Mouse (Mus musculus) heart, embryonic 13.5 days (tissue): ENCODE data around the gene Pard3b. TPM values are rescaled to one million over a fixed set of nuclear protein-coding genes. Genes with fewer than 3 reads are reported as not detected.

ENCODE experiments used
- ATAC-seq: fragments of 200-750 bp; cut with Nextera tagmentation; 2 replicates; pipeline ENCODE4 v1.8.0; 2017; ENCODE audit warnings: moderate TSS enrichment; ENCODE audit not compliant: insufficient number of reproducible peaks, low FRiP score, low TSS enrichment; ENCODE audit errors: extremely low read depth
- H3K27ac ChIP-seq: fragments of 300-500 bp; sonication (generic); replicated peaks from 2 replicates; pipeline ENCODE4 v1.5.1; 2015; ENCODE audit warnings: moderate library complexity, mild to moderate bottlenecking, inconsistent platforms
- H3K27me3 ChIP-seq: fragments of 300-500 bp; sonication (generic); replicated peaks from 2 replicates; pipeline ENCODE4 v1.6.1; 2015; ENCODE audit warnings: mild to moderate bottlenecking, inconsistent platforms
- H3K36me3 ChIP-seq: fragments of 300-500 bp; sonication (generic); 2 replicates; pipeline ENCODE4 v1.6.1; 2015; ENCODE audit warnings: mild to moderate bottlenecking, inconsistent platforms
- H3K4me1 ChIP-seq: fragments of 300-500 bp; sonication (generic); 2 replicates; pipeline ENCODE4 v1.6.1; 2015; ENCODE audit warnings: inconsistent platforms
- H3K4me2 ChIP-seq: fragments of 300-500 bp; sonication (generic); 2 replicates; pipeline ENCODE4 v1.6.1; 2015; ENCODE audit warnings: inconsistent platforms, mild to moderate bottlenecking, moderate library complexity
- H3K4me3 ChIP-seq: fragments of 300-500 bp; sonication (generic); 2 replicates; pipeline ENCODE4 v1.5.1; 2015; ENCODE audit warnings: moderate library complexity, mild to moderate bottlenecking, inconsistent platforms
- H3K9ac ChIP-seq: fragments of 300-500 bp; sonication (generic); 2 replicates; pipeline ENCODE4 v1.6.1; 2015; ENCODE audit warnings: inconsistent platforms, mild to moderate bottlenecking, moderate library complexity
- H3K9me3 ChIP-seq: fragments of 300-500 bp; sonication (generic); 2 replicates; pipeline ENCODE4 v1.6.1; 2016; ENCODE audit warnings: inconsistent platforms
- WGBS: fragments of 180-500 bp; shearing (Covaris S2); methylation state at CpG from one replicate; pipeline ENCODE4 v1.1.7; 2015; ENCODE audit warnings: mixed read lengths; 5-methylcytosine and 5-hydroxymethylcytosine counted together
- polyA plus RNA-seq: library from polyadenylated mRNA; unstranded; fragments of >200 nt; fragmentation: Nextera tagmentation; extraction: Ambion mirVana; gene quantifications from 2 replicates; pipeline ENCODE4 v1.2.1, GENCODE M21; 2015

Pard3b gene
- polyA plus RNA-seq, 1 experiment from 2014 or later = 11.8 TPM

DNA sequence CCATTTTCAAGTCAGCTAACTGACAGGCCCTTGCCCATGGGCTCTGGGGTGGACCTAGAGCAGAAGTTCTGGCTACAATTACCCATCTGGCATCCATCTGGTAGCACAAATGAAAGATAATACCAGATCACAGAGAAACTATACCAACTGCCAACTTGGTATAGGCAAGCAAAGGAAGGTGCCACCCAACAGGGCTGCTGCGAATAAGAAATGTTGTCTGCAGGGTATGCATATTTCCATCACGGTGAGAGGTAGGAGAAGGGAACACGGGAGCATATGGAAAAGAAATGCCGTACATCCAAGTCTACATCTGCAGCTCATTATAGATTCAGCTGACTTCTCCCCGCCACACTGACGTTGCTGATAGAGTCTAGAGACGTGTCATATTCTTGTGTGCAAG, 924.4 kb downstream of the Pard3b start:
- H3K4me1 ChIP-seq = peaks cover 11% of the 10 kb centered on the region
- H3K36me3 ChIP-seq = no peaks in the 10 kb centered on the region
- no peak overlapping the region for H3K27ac ChIP-seq
- H3K4me2 ChIP-seq = no peak overlapping the region
- H3K9ac ChIP-seq = no peak overlapping the region
- ATAC-seq = no peak
- H3K27me3 ChIP-seq = no peaks in the 10 kb centered on the region
- H3K4me3 ChIP-seq = no peak overlapping the region
- H3K9me3 ChIP-seq = no peaks in the 10 kb centered on the region
- WGBS = 78% methylated on average over 7 of the region's 7 CpGs

DNA sequence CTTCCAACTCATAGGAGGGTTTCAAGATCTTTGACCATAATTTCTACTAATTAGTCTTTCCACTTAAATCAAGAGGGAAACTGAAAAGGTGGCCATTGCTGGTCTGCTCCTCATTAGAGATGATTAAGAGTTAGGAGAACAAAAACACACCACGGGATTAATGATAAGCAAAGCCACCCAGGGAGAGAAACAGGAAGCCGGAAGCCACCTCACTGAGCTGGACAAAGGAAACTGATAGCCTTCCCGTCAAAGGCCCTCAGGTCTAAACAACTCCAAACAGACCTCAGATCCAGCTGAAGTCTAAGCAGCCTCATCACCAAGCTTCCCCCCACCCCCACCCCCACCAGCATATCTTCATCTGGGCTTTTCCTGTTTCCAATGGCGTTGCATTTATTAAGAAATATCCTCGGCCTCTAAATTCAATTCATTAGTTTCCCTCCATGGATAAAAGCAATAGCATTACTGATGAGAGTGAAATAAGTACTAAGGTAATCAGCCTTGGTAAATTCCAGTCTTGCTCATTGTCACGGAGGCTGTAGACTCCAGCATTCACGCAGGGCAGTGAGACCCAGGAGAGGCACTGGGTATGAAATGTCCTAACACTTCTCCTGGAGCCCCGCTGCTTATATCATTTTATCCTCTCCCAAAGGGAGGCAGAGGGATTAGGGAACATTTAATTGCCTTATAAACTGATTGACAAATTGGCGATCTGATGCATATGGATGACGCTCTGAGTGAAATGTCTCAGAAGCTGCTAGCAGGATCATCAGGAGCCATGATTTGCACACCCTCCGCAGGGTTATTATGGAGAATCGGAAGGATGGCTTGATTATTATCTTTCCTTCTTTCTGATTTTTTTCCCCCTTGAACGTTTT, 925.9 kb downstream of the Pard3b start:
- no peak overlapping the region for H3K4me3 ChIP-seq
- no peak overlapping the region for H3K4me2 ChIP-seq
- no peaks in the 10 kb centered on the region for H3K9me3 ChIP-seq
- no peak for ATAC-seq
- H3K4me1 ChIP-seq = peaks cover 11% of the 10 kb centered on the region
- H3K36me3 ChIP-seq = no peaks in the 10 kb centered on the region
- H3K27ac ChIP-seq = no peak overlapping the region; the same call in 1 of the 2 replicates
- WGBS = 48% methylated on average over 13 of the region's 13 CpGs
- no peak overlapping the region for H3K9ac ChIP-seq
- H3K27me3 ChIP-seq = no peaks in the 10 kb centered on the region

DNA sequence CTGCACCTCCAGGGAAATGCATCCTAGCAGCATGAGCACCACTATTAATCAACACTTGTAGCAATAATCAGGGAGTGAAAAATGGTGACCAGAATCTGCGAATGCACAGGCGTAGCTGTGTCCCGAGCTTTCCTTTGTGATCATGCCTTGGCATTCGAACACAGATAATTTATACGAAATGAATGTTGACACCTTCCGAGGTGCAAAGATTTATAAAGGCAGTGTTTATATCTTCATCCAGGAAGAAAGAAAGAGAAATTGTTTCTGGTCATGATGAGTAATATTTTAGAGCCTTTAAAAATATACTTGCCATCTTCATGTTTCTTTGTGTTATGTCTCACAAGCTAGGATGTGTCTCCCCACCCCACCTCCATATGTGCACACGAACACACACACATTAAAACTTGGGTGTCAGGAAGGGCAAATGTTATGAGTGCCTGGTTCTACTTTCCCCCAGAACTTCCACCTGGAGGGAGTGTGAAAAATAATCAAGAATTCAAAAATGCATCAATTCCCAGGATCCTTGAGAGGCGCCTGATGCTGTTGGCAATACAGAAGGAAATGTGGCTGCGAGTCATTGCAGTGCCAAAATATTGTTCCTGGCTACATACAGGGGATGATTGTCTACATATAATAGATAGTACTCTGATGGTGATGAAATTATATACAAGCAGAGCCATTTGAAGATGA, 926.6 kb downstream of the Pard3b start:
- no peak overlapping the region for H3K4me3 ChIP-seq
- WGBS = 77% methylated on average over 9 of the region's 9 CpGs

GRCm38 (mm10) chr1:62566596-62566995, 928.0 kb downstream of the Pard3b start:
- Histone ChIP-seq H3K4me3 (no peak overlapping the region), H3K27me3 (no peaks in the 10 kb centered on the region), H3K9ac (no peak overlapping the region), H3K9me3 (no peaks in the 10 kb centered on the region), H3K4me2 (no peak overlapping the region), H3K4me1 (peaks cover 11% of the 10 kb centered on the region), H3K27ac (no peak overlapping the region), H3K36me3 (no peaks in the 10 kb centered on the region)
- no peak for ATAC-seq
- 18% methylated on average over 4 of the region's 4 CpGs for WGBS

More for the DNA sequence above, 926.6 kb downstream of the Pard3b start:
- ATAC-seq = no peak
- Histone ChIP-seq H3K9me3 (no peaks in the 10 kb centered on the region), H3K36me3 (no peaks in the 10 kb centered on the region), H3K9ac (no peak overlapping the region), H3K27me3 (no peaks in the 10 kb centered on the region), H3K27ac (no peak overlapping the region), H3K4me2 (no peak overlapping the region), H3K4me1 (peaks cover 11% of the 10 kb centered on the region)

DNA sequence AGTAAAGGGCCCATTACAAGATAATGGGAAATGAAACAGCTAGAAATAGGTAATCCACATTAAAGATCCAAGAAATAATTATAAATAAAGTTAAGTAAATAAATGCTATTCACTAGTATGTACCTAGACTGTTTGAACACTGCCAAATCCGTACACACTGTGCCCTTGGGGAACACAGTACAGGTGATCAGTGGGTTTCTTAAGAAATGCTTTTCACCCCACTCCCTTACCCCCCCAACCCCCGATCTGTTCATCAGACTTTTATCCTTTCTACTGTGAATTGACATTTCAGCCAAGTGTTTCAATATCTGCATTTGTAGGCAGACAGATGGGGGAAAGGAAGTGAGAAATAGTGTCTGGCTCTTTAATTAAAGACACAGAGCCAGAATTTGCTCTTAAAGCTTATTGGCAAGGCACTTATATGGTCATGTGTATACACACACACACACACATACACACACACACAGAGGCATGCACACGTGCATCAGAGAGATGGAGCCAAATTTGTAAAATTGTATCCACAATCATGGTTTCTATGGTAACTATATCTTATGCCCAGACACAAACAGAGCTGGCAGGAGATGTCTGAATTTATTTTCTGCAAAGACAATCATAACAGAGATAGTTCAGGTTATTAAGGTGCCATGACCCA, 938.4 kb downstream of the Pard3b start:
- ATAC-seq = no peak
- Histone ChIP-seq H3K4me2 (no peak overlapping the region), H3K27ac (no peak overlapping the region), H3K9ac (no peak overlapping the region), H3K4me3 (no peak overlapping the region), H3K9me3 (no peaks in the 10 kb centered on the region), H3K4me1 (peaks cover 29% of the 10 kb centered on the region), H3K27me3 (no peaks in the 10 kb centered on the region), H3K36me3 (no peaks in the 10 kb centered on the region)
- WGBS = 58% methylated on average over 3 of the region's 3 CpGs

GRCm38 (mm10) chr1:62579024-62579765, 940.6 kb downstream of the Pard3b start:
- H3K4me2 ChIP-seq = no peak overlapping the region
- 56% methylated on average over 7 of the region's 7 CpGs for WGBS
- H3K9me3 ChIP-seq = no peaks in the 10 kb centered on the region
- no peaks in the 10 kb centered on the region for H3K36me3 ChIP-seq
- no peak for ATAC-seq
- no peak overlapping the region for H3K4me3 ChIP-seq
- H3K4me1 ChIP-seq = peaks cover 29% of the 10 kb centered on the region
- H3K27ac ChIP-seq = peak overlapping the region; percentile 40
- no peaks in the 10 kb centered on the region for H3K27me3 ChIP-seq
- no peak overlapping the region for H3K9ac ChIP-seq

DNA sequence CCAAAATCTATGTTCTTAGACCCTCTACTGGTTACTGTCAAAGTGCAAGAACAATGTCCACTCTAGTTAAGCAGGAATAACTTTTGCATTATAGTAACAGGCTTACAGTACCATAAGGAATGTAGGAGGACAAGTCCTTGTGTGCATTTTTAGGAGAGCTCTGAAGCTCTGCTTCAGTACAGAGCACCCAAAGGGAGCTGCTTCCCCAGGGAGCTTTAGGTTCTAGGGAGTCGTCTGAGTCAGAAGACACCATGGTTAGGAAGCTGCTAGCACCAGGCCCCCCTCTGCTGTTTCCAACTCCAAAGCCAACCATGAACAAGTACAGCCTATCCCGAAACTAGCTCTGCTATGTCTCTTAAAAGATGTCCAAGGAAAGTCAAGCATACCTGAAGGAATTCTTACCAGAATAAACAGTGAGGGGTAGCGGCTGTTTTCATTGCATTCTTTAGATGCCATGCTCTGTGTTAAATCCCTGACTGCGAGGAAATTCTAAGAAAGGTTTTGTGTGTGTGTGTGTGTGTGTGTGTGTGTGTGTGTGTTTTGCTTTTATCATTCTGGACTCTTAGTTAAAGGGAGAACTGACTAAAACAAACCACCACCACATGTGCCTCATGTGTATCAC, 941.8 kb downstream of the Pard3b start:
- Histone ChIP-seq H3K9ac (no peak overlapping the region), H3K9me3 (no peaks in the 10 kb centered on the region), H3K27me3 (no peaks in the 10 kb centered on the region), H3K4me1 (peaks cover 29% of the 10 kb centered on the region), H3K4me2 (no peak overlapping the region), H3K27ac (0 out of 2 replicates have a peak overlapping the region, but pooled peaks have one; percentile 8), H3K36me3 (no peaks in the 10 kb centered on the region), H3K4me3 (no peak overlapping the region)
- no peak for ATAC-seq
- WGBS = 33% methylated on average over 4 of the region's 4 CpGs

GRCm38 (mm10) chr1:62582476-62582875, 943.9 kb downstream of the Pard3b start:
- WGBS = 87% methylated on average over 4 of the region's 4 CpGs
- Histone ChIP-seq H3K9me3 (no peaks in the 10 kb centered on the region), H3K36me3 (no peaks in the 10 kb centered on the region), H3K27me3 (no peaks in the 10 kb centered on the region), H3K4me2 (no peak overlapping the region), H3K9ac (no peak overlapping the region), H3K4me3 (no peak overlapping the region), H3K4me1 (peaks cover 24% of the 10 kb centered on the region), H3K27ac (no peak overlapping the region)
- ATAC-seq = no peak

DNA sequence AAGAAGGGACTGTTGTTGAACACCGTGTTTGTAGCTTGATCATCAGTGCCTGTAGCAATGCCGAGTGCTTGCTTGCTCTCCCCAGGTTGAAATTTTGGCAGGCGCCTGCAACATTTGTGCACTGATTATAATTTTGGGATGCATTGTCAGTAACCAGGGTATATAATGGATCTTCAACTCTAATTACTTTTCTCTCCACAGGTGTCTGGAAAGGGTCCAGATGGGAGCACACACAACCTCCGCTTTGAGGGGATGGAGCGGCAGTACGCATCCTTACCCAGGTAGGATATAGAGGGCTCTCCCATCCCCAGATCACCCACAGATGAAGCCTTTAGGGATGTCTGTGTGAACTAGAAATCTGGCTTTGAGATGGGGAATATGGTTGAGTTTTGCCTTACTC, 948.9 kb downstream of the Pard3b start:
- Histone ChIP-seq H3K4me1 (peaks cover 15% of the 10 kb centered on the region), H3K36me3 (no peaks in the 10 kb centered on the region), H3K4me3 (no peak overlapping the region), H3K27ac (no peak overlapping the region), H3K9me3 (no peaks in the 10 kb centered on the region), H3K4me2 (no peak overlapping the region), H3K27me3 (no peaks in the 10 kb centered on the region), H3K9ac (no peak overlapping the region)
- WGBS = 93% methylated on average over 6 of the region's 6 CpGs
- no peak for ATAC-seq

DNA sequence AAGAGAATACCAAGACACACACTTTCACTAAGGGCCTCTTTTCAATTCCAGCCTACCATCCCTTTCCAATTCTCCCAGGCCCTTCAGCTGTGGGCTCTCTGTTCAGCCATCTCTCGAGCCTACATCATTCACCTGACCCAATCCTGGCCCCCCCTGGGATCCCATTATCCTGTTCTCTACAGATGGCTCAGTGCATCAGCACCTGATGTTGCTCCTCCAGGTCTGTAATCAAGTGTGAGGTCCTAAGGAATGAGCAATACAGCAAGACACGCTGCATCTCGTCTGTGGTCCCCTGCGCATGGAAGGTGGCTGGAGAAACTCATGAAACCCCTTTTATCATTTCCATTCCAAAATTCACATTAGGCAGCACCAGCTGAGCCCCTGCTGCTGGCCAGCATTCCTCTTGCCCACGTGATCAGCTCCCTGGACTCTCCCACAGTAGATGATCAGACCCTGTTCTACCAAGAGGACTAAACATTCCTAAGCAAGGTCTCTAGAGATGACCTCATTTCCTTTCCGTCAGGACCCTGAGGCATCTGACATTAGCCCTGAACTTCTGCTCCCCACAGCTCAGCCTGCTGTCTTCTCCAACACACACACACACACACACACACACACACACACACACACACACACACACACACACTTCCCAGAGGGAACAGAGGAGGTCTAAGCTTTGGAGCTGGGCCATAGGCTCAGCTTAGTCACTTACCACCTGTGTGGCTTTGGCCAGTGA, 952.8 kb downstream of the Pard3b start:
- 29% methylated on average over 6 of the region's 6 CpGs for WGBS
- no peaks in the 10 kb centered on the region for H3K36me3 ChIP-seq
- H3K4me1 ChIP-seq = peaks cover 15% of the 10 kb centered on the region
- no peaks in the 10 kb centered on the region for H3K9me3 ChIP-seq
- no peak overlapping the region for H3K4me2 ChIP-seq
- peak; percentile 46; the same call in 1 of the 2 replicates for ATAC-seq
- H3K9ac ChIP-seq = no peak overlapping the region
- H3K4me3 ChIP-seq = no peak overlapping the region
- no peaks in the 10 kb centered on the region for H3K27me3 ChIP-seq
- H3K27ac ChIP-seq = no peak overlapping the region
